Mouse (Mus musculus): ENCODE measurements around the gene Sept11. TPM values are rescaled to one million over a fixed set of nuclear protein-coding genes. Genes with fewer than 3 reads are reported as not detected.

Gene Sept11
- polyA plus RNA-seq, 1 experiment from 2014 or later = 39.2 TPM

DNA sequence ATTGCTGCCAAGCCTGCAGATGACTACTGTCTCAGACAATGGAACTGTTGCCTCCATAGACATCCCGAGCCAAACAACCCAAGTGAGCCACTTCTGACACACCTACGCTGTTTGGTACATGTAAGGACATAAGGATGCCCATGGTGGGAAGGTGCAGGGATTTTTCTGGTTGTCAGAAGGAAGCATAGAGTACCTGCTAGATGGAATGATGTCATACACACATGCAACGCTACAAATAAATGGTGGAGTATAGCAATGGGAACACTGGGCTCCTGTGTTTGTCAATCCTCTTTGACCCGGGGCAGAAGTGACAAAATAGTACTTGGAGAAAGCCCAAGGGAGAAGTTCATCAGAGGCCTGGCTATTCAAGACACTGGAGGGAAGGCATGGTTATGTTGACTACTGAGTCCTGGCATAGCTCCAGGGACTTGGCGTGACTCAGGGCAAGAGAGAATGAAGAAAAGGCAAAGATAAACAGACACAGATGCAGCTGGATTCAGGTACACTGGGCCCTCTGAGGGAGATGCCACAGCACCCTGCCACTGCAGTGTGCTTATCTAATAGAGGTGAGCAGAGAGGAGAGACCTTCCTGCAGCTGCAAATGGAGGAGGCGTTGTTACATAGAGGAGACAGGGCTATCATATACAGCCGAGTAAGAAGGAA, 15.4 kb upstream of the Sept11 start:
- WGBS = 65% methylated on average over 7 of the region's 7 CpGs
- no peak for TF ChIP-seq CTCF (IDR thresholded peaks at IDR 0.05; ENCODE audit: low read depth)
- no peak for ATAC-seq
- Histone ChIP-seq H3K27ac (ENCODE audit: low read depth, low read length) (no peak overlapping the region), H3K36me3 (ENCODE audit: control insufficient read depth, insufficient read depth) (no peaks in the 10 kb centered on the region), H3K4me3 (ENCODE audit: low read depth, low read length) (no peak overlapping the region), H3K9ac (ENCODE audit: low read depth, low read length) (no peak overlapping the region), H3K9me3 (ENCODE audit: control insufficient read depth) (no peaks in the 10 kb centered on the region), H3K4me2 (replicated peaks; ENCODE audit: low read depth) (no peak overlapping the region), H3K27me3 (replicated peaks; ENCODE audit: control insufficient read depth, insufficient read depth, low read length) (no peaks in the 10 kb centered on the region), H3K4me1 (replicated peaks; ENCODE audit: control insufficient read depth, insufficient read depth, low read length) (no peaks in the 10 kb centered on the region)

DNA sequence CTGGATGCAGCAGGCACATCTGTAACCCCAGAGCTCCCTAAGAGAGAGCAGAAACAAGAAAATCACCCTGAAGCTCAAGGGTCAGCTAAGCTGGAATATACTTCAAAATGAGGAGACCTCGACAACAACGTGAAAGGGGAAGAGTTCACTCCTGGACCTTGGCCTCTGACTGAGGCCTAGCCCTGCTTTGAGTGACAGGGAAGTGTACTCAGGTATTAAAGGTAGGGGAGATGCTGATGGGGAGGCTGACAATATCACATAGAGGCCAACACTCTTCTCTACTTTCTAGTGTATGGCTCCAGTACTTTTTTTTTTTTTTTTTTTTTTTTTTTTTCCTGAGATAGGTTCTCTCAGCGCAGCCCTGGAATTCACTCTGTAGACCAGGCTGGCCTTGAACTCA, 13.6 kb upstream of the Sept11 start:
- H3K36me3 ChIP-seq (ENCODE audit: control insufficient read depth, insufficient read depth) = no peaks in the 10 kb centered on the region
- H3K4me3 ChIP-seq (ENCODE audit: low read depth, low read length) = no peak overlapping the region
- ATAC-seq = 0 out of 2 replicates have a peak, but pooled peaks have one; percentile 57
- no peak overlapping the region for H3K27ac ChIP-seq (ENCODE audit: low read depth, low read length)
- 51% methylated on average over 3 of the region's 3 CpGs for WGBS
- no peaks in the 10 kb centered on the region for H3K4me1 ChIP-seq (replicated peaks; ENCODE audit: control insufficient read depth, insufficient read depth, low read length)
- H3K9me3 ChIP-seq (ENCODE audit: control insufficient read depth) = no peaks in the 10 kb centered on the region
- H3K4me2 ChIP-seq (replicated peaks; ENCODE audit: low read depth) = no peak overlapping the region
- no peak overlapping the region for H3K9ac ChIP-seq (ENCODE audit: low read depth, low read length)
- TF ChIP-seq CTCF (IDR thresholded peaks at IDR 0.05; ENCODE audit: low read depth) = no peak
- H3K27me3 ChIP-seq (replicated peaks; ENCODE audit: control insufficient read depth, insufficient read depth, low read length) = no peaks in the 10 kb centered on the region

DNA sequence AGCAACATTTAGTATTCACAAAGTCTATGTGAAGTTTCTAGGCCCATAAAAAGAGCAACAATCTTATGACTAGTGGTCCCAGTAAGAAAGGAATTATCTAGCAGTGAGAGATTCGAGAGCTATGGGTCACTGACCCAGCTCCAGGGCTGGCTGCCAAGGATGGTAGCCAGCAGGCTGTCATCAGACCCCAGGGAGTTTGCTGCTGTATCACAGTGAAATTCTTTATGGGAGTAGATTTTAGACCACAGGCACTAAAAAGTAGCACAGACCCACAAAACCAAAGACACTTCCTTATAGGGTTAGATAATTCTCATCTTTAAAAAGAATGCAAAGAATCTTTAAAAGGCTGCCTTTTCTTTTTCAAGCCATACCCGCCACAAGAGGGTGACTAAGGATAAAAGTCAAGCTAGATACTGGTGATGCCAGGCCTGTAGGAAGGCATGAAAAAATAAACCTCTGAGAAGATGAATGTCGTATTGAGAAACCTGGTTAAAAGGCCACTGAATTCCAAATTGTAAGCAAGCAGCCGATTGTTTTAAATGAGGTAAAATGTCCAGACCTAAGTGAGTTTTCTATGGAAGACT, 8.1 kb upstream of the Sept11 start:
- Histone ChIP-seq H3K27ac (ENCODE audit: low read depth, low read length) (no peak overlapping the region), H3K4me1 (replicated peaks; ENCODE audit: control insufficient read depth, insufficient read depth, low read length) (no peaks in the 10 kb centered on the region), H3K4me3 (ENCODE audit: low read depth, low read length) (no peak overlapping the region), H3K4me2 (replicated peaks; ENCODE audit: low read depth) (no peak overlapping the region), H3K27me3 (replicated peaks; ENCODE audit: control insufficient read depth, insufficient read depth, low read length) (no peaks in the 10 kb centered on the region), H3K9ac (ENCODE audit: low read depth, low read length) (no peak overlapping the region), H3K36me3 (ENCODE audit: control insufficient read depth, insufficient read depth) (no peaks in the 10 kb centered on the region), H3K9me3 (ENCODE audit: control insufficient read depth) (no peaks in the 10 kb centered on the region)
- no peak for ATAC-seq
- TF ChIP-seq CTCF (IDR thresholded peaks at IDR 0.05; ENCODE audit: low read depth) = peak; percentile 35
- WGBS = 59% methylated on average over 4 of the region's 4 CpGs

DNA sequence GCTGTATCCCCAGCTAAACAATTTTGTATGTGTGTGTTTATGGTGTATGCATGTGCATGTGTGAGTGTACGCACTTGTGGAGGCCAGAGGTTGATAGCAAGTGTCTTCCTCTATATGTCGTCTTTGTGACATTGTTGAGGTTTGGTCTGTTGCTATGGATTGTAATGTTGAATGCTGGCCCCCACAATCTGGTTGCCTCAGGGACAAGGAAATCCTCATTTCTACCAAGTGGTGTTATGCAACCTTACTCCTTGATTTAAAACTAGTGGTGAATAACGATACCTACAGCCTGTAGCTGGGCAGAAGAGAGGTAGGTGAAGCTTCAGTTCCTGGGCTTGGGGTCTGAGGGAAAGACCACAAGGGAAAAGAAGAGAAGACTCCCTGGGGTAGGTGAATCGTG, 7.3 kb upstream of the Sept11 start:
- H3K4me2 ChIP-seq (replicated peaks; ENCODE audit: low read depth) = no peak overlapping the region
- no peak for TF ChIP-seq CTCF (IDR thresholded peaks at IDR 0.05; ENCODE audit: low read depth)
- no peaks in the 10 kb centered on the region for H3K36me3 ChIP-seq (ENCODE audit: control insufficient read depth, insufficient read depth)
- H3K4me1 ChIP-seq (replicated peaks; ENCODE audit: control insufficient read depth, insufficient read depth, low read length) = no peaks in the 10 kb centered on the region
- H3K27me3 ChIP-seq (replicated peaks; ENCODE audit: control insufficient read depth, insufficient read depth, low read length) = no peaks in the 10 kb centered on the region
- H3K9ac ChIP-seq (ENCODE audit: low read depth, low read length) = no peak overlapping the region
- H3K27ac ChIP-seq (ENCODE audit: low read depth, low read length) = no peak overlapping the region
- no peak overlapping the region for H3K4me3 ChIP-seq (ENCODE audit: low read depth, low read length)
- ATAC-seq = no peak
- WGBS = 87% methylated on average over 4 of the region's 4 CpGs
- H3K9me3 ChIP-seq (ENCODE audit: control insufficient read depth) = no peaks in the 10 kb centered on the region

DNA sequence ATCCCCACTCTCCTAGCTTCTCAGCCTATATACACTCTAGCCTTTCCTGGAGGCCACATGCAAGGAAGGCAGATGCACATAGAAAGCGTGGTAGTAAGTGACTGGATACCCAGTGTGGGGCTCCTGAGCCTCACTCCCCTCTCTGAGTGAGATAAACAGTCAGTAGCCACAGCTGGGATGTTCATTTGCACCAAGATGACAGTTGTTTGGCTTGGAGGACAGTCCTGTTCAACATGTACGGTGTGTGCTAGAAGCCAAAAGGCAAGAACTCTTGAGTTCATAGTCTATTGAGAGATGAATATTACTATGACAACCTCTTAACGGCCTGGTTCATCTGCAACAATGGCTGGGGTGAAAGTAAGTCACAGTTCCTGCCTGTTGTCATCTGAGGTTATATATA, 2.0 kb upstream of the Sept11 start:
- TF ChIP-seq CTCF (IDR thresholded peaks at IDR 0.05; ENCODE audit: low read depth) = no peak
- Histone ChIP-seq H3K36me3 (ENCODE audit: control insufficient read depth, insufficient read depth) (no peaks in the 10 kb centered on the region), H3K27me3 (replicated peaks; ENCODE audit: control insufficient read depth, insufficient read depth, low read length) (no peaks in the 10 kb centered on the region), H3K9me3 (ENCODE audit: control insufficient read depth) (no peaks in the 10 kb centered on the region), H3K4me2 (replicated peaks; ENCODE audit: low read depth) (peak overlapping the region; percentile 93), H3K9ac (ENCODE audit: low read depth, low read length) (no peak overlapping the region), H3K27ac (ENCODE audit: low read depth, low read length) (no peak overlapping the region), H3K4me1 (replicated peaks; ENCODE audit: control insufficient read depth, insufficient read depth, low read length) (no peaks in the 10 kb centered on the region), H3K4me3 (ENCODE audit: low read depth, low read length) (no peak overlapping the region)
- ATAC-seq = no peak
- WGBS = 45% methylated on average over 3 of the region's 3 CpGs

DNA sequence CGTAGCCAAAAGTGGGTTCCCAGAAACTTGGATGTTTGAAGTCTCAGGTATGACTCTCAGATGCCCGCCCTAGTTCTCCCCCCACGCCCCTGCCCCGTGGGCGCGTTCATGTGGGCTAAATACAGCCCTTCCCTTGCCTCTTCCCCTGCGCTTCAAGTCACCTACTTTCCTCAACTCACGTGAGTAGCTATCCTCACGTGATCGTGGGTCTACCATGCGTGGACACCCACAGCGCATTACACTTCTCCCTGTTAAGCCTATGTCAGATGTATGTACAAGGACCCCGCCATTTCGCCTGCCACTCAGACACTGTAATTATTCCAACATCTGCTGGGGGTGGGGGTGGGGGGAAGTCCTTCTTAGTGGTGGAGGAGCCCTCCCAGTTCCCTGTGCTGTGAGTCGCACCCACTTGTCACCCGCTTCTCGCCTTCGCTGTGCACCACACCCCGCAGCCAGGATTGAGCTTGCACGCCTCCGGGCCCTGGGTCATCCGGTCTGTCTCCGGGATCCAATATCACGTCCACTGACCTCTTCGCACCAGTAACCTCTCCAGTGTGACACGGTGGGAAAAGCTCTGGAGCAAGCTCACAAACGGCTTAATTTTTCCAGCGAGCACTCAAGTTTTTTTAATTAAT, 973 bp upstream of the Sept11 start:
- H3K9me3 ChIP-seq (ENCODE audit: control insufficient read depth) = no peaks in the 10 kb centered on the region
- H3K4me1 ChIP-seq (replicated peaks; ENCODE audit: control insufficient read depth, insufficient read depth, low read length) = no peaks in the 10 kb centered on the region
- H3K4me2 ChIP-seq (replicated peaks; ENCODE audit: low read depth) = peak overlapping the region; percentile 93
- 4% methylated on average over 28 of the region's 28 CpGs for WGBS
- no peaks in the 10 kb centered on the region for H3K36me3 ChIP-seq (ENCODE audit: control insufficient read depth, insufficient read depth)
- H3K27ac ChIP-seq (ENCODE audit: low read depth, low read length) = peak overlapping the region; percentile 81; the same call in 1 of the 2 replicates
- H3K27me3 ChIP-seq (replicated peaks; ENCODE audit: control insufficient read depth, insufficient read depth, low read length) = no peaks in the 10 kb centered on the region
- peak; percentile 40 for ATAC-seq
- no peak for TF ChIP-seq CTCF (IDR thresholded peaks at IDR 0.05; ENCODE audit: low read depth)
- peak overlapping the region; percentile 92 for H3K4me3 ChIP-seq (ENCODE audit: low read depth, low read length)
- H3K9ac ChIP-seq (ENCODE audit: low read depth, low read length) = peak overlapping the region; percentile 83

Data from intestine, postnatal 0 days (tissue).